Mouse (Mus musculus) lung, postnatal 36 days (tissue): Measurements from ENCODE around the gene Pex10.
A peak's percentile ranks its signal among the peaks of the same experiment; 100 is the strongest.

Experiments used
- DNase-seq: peaks from one replicate; pipeline ENCODE4 v3.0.0; 2022; ENCODE audit warnings: mixed read lengths

Gene Pex10

GRCm38 (mm10) chr4:155066834-155067522, at the start of gene Pex10:
TSS of gene Pex10 (plus strand) at chr4:155067016.
- peak; percentile 96 for DNase-seq

- DNase-seq: no peak
Observed at GRCm38 (mm10) chr4:155017253-155017878, 49.5 kb upstream of the Pex10 start.

GRCm38 (mm10) chr4:155018066-155018465, 48.8 kb upstream of the Pex10 start:
- no peak for DNase-seq

DNA sequence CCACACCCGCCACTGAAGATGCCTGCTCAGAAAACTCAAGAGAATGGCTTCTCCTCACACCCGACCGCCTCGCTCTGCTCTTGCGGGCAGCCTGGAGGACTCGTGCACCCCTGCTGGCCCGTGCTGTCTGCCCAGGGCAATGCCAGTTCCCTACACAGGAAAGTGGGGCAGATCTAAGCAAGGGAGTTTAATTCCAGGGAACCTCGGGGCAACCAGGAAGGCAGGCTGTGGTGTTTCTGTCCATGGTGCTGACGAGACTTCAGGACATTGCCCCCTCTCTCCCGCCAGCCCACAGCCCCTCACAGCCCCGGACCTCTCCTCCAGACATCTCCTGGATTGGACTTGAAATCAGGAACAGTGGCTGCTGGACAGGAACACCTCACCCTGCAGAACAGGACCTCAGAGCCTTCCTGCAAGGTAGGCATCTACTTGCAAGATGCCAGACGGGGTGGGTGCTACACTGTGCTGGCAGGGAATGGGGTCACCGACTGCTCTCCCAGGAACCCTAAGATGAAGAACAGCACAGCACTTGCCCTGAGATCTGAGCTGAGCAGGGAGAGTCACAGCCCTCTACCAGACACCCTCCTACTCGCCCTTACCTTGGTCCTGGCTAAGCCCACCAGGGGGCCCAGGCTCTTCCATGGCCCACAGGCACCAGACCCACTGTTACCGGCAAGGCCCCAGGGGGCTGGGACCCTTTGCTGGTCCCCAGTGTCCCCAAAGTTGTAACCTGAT, 48.0 kb upstream of the Pex10 start:
- DNase-seq: peak; percentile 30

DNA sequence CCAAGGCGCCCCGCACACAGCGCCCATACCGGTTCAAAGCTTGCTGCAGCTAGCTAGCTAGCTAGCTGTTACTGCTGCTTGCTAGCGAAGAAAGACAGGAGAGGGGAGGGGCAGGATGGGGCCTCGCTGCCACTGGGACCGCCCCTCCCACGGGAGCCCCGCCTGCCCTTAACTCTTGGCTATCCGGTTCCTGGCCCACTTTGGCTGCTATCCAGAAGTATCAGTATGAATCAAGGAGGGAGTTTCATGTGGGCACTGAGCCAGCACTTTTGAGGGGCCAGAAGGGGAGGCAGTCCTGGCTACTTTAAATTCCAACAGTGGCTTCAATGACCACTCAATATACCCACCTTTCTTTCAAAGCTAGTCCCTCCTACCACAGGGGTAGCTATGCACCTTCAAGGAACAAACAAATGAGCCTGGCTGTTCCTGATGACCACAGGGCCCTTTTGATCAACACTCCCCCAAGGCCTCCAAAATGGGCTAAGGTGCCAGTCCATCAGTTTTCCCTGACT, 47.4 kb upstream of the Pex10 start:
- peak; percentile 66 for DNase-seq

GRCm38 (mm10) chr4:155020141-155020540, 46.7 kb upstream of the Pex10 start:
- no peak for DNase-seq

DNA sequence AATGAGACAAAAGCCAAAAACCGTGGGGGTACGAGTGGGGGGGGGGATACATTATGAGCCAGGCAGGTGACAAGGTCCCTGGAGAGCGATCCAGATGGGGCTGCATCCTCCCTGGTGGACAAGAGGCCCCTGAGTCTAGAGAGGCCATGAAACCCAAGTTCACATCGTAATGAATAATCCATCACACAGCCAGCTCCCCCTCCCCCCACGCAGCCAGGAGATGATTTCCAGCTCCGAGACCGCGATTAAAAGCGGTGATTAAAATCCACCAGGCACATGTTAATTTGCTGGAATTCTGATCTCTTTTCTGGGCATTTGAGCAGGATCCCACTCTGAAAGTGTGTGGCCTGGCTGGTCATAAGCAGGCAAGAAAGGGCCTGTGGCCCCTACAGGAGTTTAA, 46.0 kb upstream of the Pex10 start:
- DNase-seq: no peak

- DNase-seq: no peak
Observed at GRCm38 (mm10) chr4:155022228-155022855, 44.5 kb upstream of the Pex10 start.

- no peak for DNase-seq
Observed at GRCm38 (mm10) chr4:155024170-155025010, 42.4 kb upstream of the Pex10 start.

DNA sequence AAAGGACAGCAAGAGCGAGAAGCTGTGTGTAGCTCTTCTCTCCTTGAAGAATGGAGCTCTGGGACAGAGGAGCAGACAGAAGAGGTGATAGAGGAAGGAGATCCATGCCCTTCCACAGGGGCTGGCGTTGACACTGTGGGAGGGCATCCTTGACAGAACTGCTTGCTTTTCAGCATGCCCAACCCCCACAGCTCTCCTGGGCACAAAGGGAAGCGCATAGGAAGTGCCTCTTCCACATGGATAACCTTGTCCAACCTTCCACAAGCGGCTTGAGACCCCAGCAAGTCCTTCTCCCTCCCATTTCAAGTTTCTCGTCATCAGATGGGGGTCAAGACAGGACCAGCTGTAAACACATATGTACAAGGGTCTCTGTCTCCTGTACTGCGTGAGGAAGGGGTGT, 33.7 kb upstream of the Pex10 start:
- no peak for DNase-seq

- no peak for DNase-seq
Observed at GRCm38 (mm10) chr4:155034202-155034601, 32.6 kb upstream of the Pex10 start.

- no peak for DNase-seq
Observed at GRCm38 (mm10) chr4:155034787-155035186, 32.0 kb upstream of the Pex10 start.

DNA sequence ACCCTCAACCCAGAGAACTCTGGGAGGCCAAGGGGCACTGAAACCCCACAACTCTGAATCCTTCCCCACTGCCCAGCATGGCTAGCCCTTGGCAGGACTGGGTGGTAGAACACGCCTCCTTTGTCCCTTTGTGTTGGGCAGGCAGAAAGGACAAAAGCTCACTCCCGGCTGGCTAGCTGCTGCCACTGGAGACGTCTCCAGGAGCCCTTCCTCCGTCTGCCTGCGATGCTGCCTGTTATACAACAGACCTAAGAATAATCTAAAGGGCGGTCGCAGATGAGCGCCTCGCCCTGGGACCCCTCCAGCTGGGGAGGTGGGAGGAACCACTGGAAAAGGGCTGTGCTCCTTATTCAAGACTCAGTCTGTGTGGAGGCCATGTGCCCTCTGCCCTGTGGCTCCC, 26.6 kb upstream of the Pex10 start:
- DNase-seq: no peak

GRCm38 (mm10) chr4:155040696-155041095, 26.1 kb upstream of the Pex10 start:
- DNase-seq: no peak

DNA sequence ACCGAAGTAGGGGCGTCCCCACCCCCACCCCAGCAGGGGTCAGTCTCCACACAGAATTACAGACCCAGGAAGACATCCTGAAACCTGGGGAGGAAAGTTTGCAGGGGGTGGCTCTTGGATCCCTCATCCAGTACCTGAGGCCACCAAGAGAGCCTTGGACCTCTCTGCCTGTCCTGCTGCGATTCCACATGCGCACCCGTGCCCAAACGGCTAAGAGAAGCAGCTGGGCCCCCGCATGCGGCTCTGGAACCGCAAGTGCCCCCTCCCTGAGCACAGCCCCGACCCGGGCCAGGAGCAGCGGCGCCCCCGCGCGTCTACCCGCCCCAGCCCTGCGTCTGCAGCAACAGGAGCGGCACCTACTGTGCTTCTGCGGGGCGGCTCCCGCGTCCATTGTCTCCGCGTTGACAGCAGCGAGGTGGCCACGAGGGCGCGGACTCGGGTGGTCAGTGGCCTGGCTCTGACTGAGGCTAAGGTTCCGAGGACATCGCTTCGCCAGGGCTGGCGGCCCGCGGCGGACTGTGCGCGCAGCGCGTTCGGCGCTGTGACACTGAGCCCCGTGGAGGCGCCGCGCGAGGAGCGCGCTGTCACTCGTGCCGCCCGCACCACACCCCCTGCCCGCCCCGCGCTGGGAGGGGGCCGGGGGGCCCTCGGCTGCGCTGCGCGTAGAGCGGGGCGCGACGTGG, 24.1 kb upstream of the Pex10 start:
- no peak for DNase-seq

DNA sequence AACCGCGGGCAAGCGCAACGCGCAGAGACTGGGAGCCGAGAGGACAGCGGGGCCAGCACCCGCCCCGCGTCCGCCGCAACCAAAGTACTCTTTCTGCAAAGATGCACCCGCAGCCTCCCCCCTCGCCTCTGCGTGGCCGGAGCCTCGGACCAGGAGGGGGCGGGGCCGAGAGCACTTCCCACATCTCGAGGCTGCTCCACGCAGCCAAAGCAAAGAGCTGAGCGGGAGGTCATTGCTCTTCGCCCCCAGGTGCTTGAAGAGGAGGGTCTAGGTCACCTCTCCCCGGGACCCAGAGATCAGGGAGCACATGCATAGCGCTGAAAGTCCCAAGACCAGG, 23.6 kb upstream of the Pex10 start:
- no peak for DNase-seq

GRCm38 (mm10) chr4:155046636-155047035, 20.2 kb upstream of the Pex10 start:
- DNase-seq: no peak

DNA sequence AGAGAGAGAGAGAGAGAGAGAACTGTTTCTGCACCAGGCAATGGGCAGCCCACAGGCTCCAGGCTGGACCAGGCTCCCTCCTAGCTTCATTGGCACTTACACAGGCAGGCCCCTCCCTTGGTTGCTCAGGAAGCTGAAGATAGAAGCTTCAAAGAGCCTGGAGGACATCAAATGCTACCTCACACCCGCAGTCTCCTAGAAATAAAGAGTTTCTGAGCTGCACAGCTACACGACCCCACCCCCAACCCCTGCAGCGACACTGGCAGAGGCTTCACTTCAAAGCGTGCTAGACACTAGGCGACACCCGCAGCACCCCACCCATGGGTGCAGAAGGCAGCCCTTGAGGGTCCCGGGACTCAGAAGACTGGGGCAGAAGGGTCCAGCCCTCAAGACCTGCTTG, 16.7 kb upstream of the Pex10 start:
- no peak for DNase-seq

GRCm38 (mm10) chr4:155056724-155057123, 10.1 kb upstream of the Pex10 start, which contains the start of gene Plch2:
TSS of gene Plch2 (minus strand) at chr4:155056784.
- no peak for DNase-seq

- DNase-seq: no peak
Observed at GRCm38 (mm10) chr4:155058325-155058724, 8.5 kb upstream of the Pex10 start.

DNA sequence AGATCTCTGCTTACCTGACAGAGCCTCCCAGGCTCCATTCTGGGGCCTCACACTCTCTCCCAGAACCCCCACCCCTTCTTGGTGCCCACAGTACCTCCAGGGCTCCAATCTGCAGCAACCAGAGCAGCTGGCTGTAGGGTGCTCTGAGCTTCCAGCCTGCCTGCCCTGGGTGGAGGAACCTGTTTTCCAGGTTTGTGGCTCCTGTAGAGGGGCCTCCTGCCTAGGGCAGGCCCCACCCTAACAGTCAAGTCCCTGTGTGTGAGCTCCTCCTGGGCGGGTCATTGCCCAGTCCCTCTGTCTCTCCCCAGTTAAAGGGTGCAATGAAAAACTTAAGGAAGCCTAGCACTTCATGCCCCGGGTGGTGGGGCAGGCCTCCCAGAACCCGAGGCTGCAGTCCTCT, 2.9 kb upstream of the Pex10 start:
- peak; percentile 69 for DNase-seq

- no peak for DNase-seq
Observed at GRCm38 (mm10) chr4:155064474-155064873, 2.3 kb upstream of the Pex10 start.
